Mouse (Mus musculus): ENCODE data around the gene Hnrnpd. TPM values are rescaled to one million over a fixed set of nuclear protein-coding genes. Genes with fewer than 3 reads are reported as not detected.
A peak's percentile ranks its signal among the peaks of the same experiment; 100 is the strongest.

Hnrnpd gene
- 325 TPM for polyA plus RNA-seq (2021)

DNA sequence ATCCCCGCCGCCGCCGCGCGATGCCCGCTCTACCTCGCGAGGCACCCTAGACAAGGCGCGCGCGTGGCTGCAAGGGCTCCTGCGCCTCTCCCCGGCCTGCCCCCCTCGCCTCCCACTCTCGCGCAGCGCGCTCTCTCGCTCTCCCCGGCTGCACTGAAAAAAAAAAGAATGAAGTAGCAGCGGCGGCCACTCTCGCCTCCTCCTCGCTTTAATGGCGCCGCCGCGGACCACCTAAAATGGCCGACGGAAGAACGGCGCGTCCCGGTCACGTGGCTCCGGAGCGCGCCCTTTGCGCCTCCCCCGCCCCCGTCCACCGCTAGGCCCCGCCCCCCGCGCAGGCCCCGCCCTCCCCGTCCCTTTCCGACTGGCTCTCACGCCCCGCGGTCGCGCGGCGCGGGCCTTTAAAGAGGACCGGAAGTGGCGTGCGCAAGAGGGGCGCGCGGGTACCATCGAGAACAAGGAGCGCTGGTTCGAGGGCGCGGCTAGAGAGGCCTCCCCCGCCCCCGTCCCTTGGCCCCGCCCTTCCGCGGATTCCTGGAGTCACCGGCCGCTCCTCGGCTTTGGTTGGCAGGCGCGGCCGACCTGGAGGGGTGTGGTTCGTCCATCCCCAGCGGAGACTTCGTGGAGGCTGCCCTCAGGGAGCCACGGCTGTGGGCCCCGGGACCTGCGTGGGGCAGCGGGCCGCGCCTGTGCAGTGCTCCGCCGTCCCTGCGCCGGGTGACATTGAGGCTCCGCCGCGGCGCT, at the start of gene Hnrnpd, which contains the start of gene 4930524J08Rik:
Gene Hnrnpd (minus strand): TSS at position 240 of the 744 bp plus-strand sequence.
Gene 4930524J08Rik (plus strand): TSS at position 363 of the 744 bp plus-strand sequence.
- ChIA-PET CTCF (interaction anchor here (1.0 kb wide), 1 partner anchor 42 kb away, joined by 5 read pairs; no protein-coding TSS in a partner anchor), POLR2A (interaction anchor here (1.1 kb wide), 1 partner anchor 62 kb away, joined by 4 read pairs; the partner anchor contains the start of gene Enoph1)
- ATAC-seq = peak; percentile 92
- peak; percentile 77 for DNase-seq (ENCODE audit: low read depth, low spot score)
- H3K27me3 ChIP-seq = no peaks in the 10 kb centered on the region
- no peak for TF ChIP-seq CTCF (IDR thresholded peaks at IDR 0.05)
- in situ Hi-C loops (cut with MboI; ENCODE audit: low pct_unique_long_range_greater_than_20kb) = loop anchor here (10.0 kb wide), 1 partner anchor 56 kb away; the partner anchor contains the start of genes Enoph1 and Hnrnpdl

GRCm38 (mm10) chr5:100024868-100025267, 46.1 kb upstream of the Hnrnpd start:
- TF ChIP-seq CTCF (IDR thresholded peaks at IDR 0.05) = no peak
- no peaks in the 10 kb centered on the region for H3K27me3 ChIP-seq
- ChIA-PET POLR2A (interaction anchor here (1.1 kb wide), 1 partner anchor 13 kb away, joined by 4 read pairs; no protein-coding TSS in a partner anchor), CTCF (interaction anchor here (1.2 kb wide), 1 partner anchor 9 kb away, joined by 3 read pairs; no protein-coding TSS in a partner anchor)
- ATAC-seq (no peak), DNase-seq (ENCODE audit: low read depth, low spot score) (no peak)
- in situ Hi-C loops (cut with MboI; ENCODE audit: low pct_unique_long_range_greater_than_20kb) = loop anchor here (25.0 kb wide), 1 partner anchor 813 kb away; no protein-coding TSS in a partner anchor

- no peak for TF ChIP-seq CTCF (IDR thresholded peaks at IDR 0.05)
- DNase-seq (ENCODE audit: low read depth, low spot score) (no peak), ATAC-seq (no peak)
- in situ Hi-C loops (cut with MboI; ENCODE audit: low pct_unique_long_range_greater_than_20kb) = no loop called here
- POLR2A ChIA-PET = interaction anchor here (1.1 kb wide), 1 partner anchor 14 kb away, joined by 4 read pairs; no protein-coding TSS in a partner anchor
- CTCF ChIA-PET = interaction anchor here (1.2 kb wide), 1 partner anchor 10 kb away, joined by 3 read pairs; no protein-coding TSS in a partner anchor
- H3K27me3 ChIP-seq = no peaks in the 10 kb centered on the region
These were observed 45.7 kb upstream of the Hnrnpd start for GRCm38 (mm10) chr5:100024403-100024802.

GRCm38 (mm10) chr5:100020089-100020488, 41.4 kb upstream of the Hnrnpd start:
- no peak for DNase-seq (ENCODE audit: low read depth, low spot score)
- in situ Hi-C loops (cut with MboI; ENCODE audit: low pct_unique_long_range_greater_than_20kb) = no loop called here
- TF ChIP-seq CTCF (IDR thresholded peaks at IDR 0.05) = no peak
- no peaks in the 10 kb centered on the region for H3K27me3 ChIP-seq
- ChIA-PET POLR2A (no interaction called here), CTCF (interaction anchor here (0.8 to 2.1 kb wide), 3 partner anchors 19 to 40 kb away, joined by 4 to 5 read pairs (median 4); no protein-coding TSS in a partner anchor)
- no peak for ATAC-seq

DNA sequence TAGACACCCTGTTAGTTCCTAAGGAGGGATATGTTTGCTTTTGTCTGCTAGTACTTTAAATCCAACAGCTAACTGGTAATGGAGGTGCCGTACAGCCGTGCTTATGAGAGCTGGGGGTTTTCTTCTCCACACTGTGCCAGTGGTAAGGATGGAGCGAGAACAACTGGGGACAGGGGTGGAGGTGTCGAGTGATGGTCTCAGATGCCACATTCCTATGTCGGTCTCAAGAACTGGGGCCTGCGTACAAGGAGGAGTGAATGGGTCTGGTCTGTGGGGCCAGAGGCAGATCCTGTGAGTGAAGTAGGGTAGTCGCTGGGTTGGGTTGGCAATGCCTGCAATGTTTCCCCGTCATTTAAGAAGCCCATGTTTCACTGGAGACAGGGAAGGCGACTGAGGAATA, 33.9 kb upstream of the Hnrnpd start:
- no peak for DNase-seq (ENCODE audit: low read depth, low spot score)
- no peak for ATAC-seq
- in situ Hi-C loops (cut with MboI; ENCODE audit: low pct_unique_long_range_greater_than_20kb) = no loop called here
- TF ChIP-seq CTCF (IDR thresholded peaks at IDR 0.05) = no peak
- no peaks in the 10 kb centered on the region for H3K27me3 ChIP-seq
- ChIA-PET CTCF (no interaction called here), POLR2A (no interaction called here)

- ChIA-PET POLR2A (no interaction called here), CTCF (interaction anchor here (1.3 kb wide), 1 partner anchor 12 kb away, joined by 4 read pairs; no protein-coding TSS in a partner anchor)
- no peaks in the 10 kb centered on the region for H3K27me3 ChIP-seq
- TF ChIP-seq CTCF (IDR thresholded peaks at IDR 0.05) = no peak
- no peak for ATAC-seq
- in situ Hi-C loops (cut with MboI; ENCODE audit: low pct_unique_long_range_greater_than_20kb) = no loop called here
- DNase-seq (ENCODE audit: low read depth, low spot score) = no peak
These were observed 29.7 kb upstream of the Hnrnpd start for GRCm38 (mm10) chr5:100008485-100008884.

GRCm38 (mm10) chr5:100007040-100007375, 28.3 kb upstream of the Hnrnpd start:
- ChIA-PET POLR2A (no interaction called here), CTCF (interaction anchor here (1.7 kb wide), 1 partner anchor 32 kb away, joined by 6 read pairs; the partner anchor contains the start of genes Enoph1 and Hnrnpdl)
- no peaks in the 10 kb centered on the region for H3K27me3 ChIP-seq
- ATAC-seq (no peak), DNase-seq (ENCODE audit: low read depth, low spot score) (no peak)
- TF ChIP-seq CTCF (IDR thresholded peaks at IDR 0.05) = no peak
- in situ Hi-C loops (cut with MboI; ENCODE audit: low pct_unique_long_range_greater_than_20kb) = no loop called here

DNA sequence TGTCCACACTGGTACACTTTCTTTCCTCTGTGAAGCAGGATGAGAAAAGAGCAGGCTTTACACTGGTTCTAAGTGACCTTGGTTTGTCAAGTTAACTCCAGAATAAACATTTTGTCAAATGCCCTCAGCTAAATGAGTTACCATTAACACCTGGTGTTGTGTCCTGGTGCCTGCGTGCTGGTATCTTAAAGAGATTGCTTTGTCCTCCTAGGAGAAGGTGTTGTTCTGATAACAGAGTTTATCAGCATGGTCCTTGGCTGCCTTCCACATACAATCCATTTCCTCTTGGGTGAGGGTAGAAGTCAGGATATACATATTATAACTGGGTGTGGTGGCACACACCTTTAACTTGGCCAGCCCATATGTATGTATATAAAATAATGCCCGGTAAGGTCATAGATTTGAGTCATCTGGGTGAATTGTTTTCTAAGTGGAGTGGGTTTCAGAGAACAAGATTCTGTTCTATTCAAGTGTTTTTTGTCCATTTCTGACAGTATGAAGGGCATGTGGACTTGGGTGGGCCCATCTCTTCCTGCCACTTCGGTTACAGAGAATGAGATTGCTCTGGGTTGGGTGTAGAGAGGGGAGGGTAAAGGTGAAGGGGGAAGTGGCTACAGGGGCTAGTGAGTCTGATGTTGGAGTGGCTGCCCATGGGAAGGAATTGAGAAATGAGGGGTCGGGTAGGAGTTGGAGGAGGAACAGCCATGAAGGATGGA, 27.7 kb upstream of the Hnrnpd start:
- ATAC-seq (no peak), DNase-seq (ENCODE audit: low read depth, low spot score) (no peak)
- ChIA-PET POLR2A (interaction anchor here (1.0 to 1.1 kb wide), 2 partner anchors 10 to 35 kb away, joined by 3 to 5 read pairs; no protein-coding TSS in a partner anchor), CTCF (interaction anchor here (0.9 to 1.7 kb wide), 3 partner anchors 19 to 33 kb away, joined by 3 to 6 read pairs (median 3); partner anchors contain the start of genes Enoph1 and Hnrnpdl)
- TF ChIP-seq CTCF (IDR thresholded peaks at IDR 0.05) = no peak
- H3K27me3 ChIP-seq = no peaks in the 10 kb centered on the region
- in situ Hi-C loops (cut with MboI; ENCODE audit: low pct_unique_long_range_greater_than_20kb) = no loop called here

- H3K27me3 ChIP-seq = no peaks in the 10 kb centered on the region
- DNase-seq (ENCODE audit: low read depth, low spot score) (no peak), ATAC-seq (no peak)
- ChIA-PET CTCF (interaction anchor here (0.9 to 1.7 kb wide), 3 partner anchors 20 to 33 kb away, joined by 3 to 6 read pairs (median 3); partner anchors contain the start of genes Enoph1 and Hnrnpdl), POLR2A (interaction anchor here (1.0 to 1.1 kb wide), 2 partner anchors 10 to 35 kb away, joined by 3 to 5 read pairs; no protein-coding TSS in a partner anchor)
- TF ChIP-seq CTCF (IDR thresholded peaks at IDR 0.05) = no peak
- in situ Hi-C loops (cut with MboI; ENCODE audit: low pct_unique_long_range_greater_than_20kb) = no loop called here
These were observed 27.2 kb upstream of the Hnrnpd start for GRCm38 (mm10) chr5:100005896-100006295.

DNA sequence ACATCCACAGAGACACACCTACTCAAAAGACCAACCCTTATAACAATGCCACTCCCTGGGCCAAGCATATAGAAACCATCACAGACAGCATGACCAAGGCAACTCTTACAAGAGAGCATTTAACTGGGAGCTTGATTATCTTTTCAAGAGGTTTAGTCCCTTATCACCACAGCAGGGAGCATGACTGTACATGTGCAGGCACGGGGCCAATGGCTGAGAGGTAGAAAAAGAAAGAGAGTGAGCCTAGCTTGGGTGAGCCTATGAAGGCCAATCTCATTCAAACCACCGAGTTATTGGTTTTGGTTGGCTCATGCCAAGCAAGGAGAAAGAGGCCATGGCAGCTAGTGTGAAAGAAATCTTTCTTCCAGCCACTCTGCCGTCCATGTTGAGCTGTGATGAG, 26.7 kb upstream of the Hnrnpd start:
- in situ Hi-C loops (cut with MboI; ENCODE audit: low pct_unique_long_range_greater_than_20kb) = no loop called here
- ATAC-seq = no peak
- TF ChIP-seq CTCF (IDR thresholded peaks at IDR 0.05) = no peak
- ChIA-PET CTCF (interaction anchor here (0.9 to 1.7 kb wide), 3 partner anchors 20 to 34 kb away, joined by 3 to 6 read pairs (median 3); partner anchors contain the start of genes Enoph1 and Hnrnpdl), POLR2A (interaction anchor here (1.0 to 1.1 kb wide), 2 partner anchors 9 to 34 kb away, joined by 3 to 5 read pairs; no protein-coding TSS in a partner anchor)
- DNase-seq (ENCODE audit: low read depth, low spot score) = no peak
- no peaks in the 10 kb centered on the region for H3K27me3 ChIP-seq

Data from Patski (cell line).